Mouse (Mus musculus): ENCODE measurements around the gene Alg14. TPM values are rescaled to one million over a fixed set of nuclear protein-coding genes. Genes with fewer than 3 reads are reported as not detected.

Gene Alg14
- polyA plus RNA-seq, 1 experiment: 21.3 TPM

DNA sequence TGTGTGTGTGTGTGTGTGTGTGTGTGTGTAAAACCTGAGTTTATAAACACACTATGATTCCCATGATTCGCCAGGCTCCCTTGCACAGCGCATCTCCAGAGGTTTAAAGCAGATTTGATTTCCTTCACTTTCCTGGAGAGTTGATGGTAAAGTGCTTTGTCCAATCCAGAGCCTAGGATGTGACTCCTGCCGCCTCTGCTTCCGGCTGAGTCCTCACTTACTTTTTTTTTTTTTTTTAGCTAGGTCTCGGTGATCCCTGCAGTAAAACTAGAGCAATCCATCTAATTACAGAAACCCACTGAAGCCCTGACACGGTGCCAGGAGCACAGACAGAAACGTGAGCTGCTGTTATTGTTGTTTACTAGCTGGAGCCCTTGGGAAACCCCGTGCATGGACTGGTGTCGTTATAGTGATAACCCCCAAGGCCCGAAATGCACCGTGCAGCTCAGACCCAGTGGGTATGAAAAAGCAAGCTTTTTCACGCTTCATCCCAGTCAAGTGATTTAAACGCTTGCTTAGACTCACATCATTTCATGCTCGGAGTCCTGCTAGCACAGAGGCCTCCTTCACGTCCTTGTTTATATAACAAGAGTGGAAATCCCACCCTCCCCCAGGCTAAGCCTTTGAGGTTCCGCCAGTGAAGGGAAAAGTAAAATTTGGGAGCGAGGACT, 98.4 kb downstream of the Alg14 start:
- Histone ChIP-seq H3K27ac (ENCODE audit: insufficient read depth, low read depth, low read length) (no peak overlapping the region), H3K4me3 (ENCODE audit: insufficient read depth, low read length) (no peak overlapping the region), H3K4me1 (ENCODE audit: control insufficient read depth, insufficient read depth, low read length) (no peaks in the 10 kb centered on the region)
- no peak for TF ChIP-seq POLR2A (IDR thresholded peaks at IDR 0.05; ENCODE audit: borderline replicate concordance, low read depth, low read length)
- no peak for TF ChIP-seq CTCF (IDR thresholded peaks at IDR 0.05; ENCODE audit: low read depth, low read length)

DNA sequence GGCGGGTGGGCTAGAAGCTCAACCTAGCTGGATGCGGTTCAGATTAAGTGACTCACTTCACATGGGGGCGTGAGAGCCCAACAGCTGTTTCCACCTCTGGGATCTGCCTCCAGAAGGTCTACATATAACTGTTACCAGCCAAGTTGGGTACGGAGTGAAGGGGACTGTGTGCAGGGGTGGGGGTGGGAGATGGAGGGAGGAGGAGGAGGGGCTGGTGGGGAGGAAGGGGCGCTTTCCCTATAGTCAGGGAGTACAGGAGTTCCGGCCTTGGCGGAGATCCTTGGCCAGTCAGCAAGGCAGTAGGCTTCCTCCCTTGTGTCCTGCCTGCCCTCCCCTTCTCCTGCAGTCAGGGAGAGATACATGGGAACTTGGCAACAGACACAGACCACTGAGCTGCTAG, 99.2 kb downstream of the Alg14 start:
- no peaks in the 10 kb centered on the region for H3K4me1 ChIP-seq (ENCODE audit: control insufficient read depth, insufficient read depth, low read length)
- no peak overlapping the region for H3K27ac ChIP-seq (ENCODE audit: insufficient read depth, low read depth, low read length)
- TF ChIP-seq POLR2A (IDR thresholded peaks at IDR 0.05; ENCODE audit: borderline replicate concordance, low read depth, low read length): no peak
- no peak for TF ChIP-seq CTCF (IDR thresholded peaks at IDR 0.05; ENCODE audit: low read depth, low read length)
- no peak overlapping the region for H3K4me3 ChIP-seq (ENCODE audit: insufficient read depth, low read length)

DNA sequence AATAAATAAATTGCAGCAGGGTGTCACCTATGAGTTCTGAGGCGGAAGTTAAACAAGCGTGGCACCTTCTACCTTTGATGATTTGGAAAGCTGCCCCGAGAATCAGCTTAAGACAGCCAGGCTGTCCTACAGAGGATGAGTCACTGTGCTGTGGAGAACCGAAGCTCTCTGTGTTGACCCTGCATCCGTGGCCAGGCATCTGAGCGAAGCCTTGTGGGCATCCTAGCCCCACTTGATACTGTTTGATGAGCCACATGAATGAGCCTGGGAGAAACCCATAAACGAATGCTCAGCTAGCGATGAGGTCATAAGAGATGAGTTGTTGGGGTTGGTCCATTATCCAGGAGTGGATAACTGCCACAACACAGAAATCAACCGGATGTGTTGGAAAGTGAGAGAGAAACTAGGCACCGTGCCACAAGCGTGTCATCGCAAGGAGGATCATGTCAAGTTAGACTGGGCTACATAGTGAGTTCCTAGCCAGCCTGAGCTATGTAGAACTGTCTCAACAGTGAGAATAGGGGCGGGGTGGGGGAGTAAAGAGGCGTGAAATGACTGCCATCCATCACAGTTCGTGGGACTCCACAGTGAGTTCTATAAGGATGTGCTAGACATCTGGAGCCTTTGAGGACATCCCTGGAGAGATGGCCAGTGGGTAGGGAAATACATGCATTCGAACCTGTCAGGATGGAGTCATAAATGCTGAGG, 104.2 kb downstream of the Alg14 start:
- TF ChIP-seq POLR2A (IDR thresholded peaks at IDR 0.05; ENCODE audit: borderline replicate concordance, low read depth, low read length) (no peak), CTCF (IDR thresholded peaks at IDR 0.05; ENCODE audit: low read depth, low read length) (no peak)
- Histone ChIP-seq H3K27ac (ENCODE audit: insufficient read depth, low read depth, low read length) (no peak overlapping the region), H3K4me3 (ENCODE audit: insufficient read depth, low read length) (no peak overlapping the region), H3K4me1 (ENCODE audit: control insufficient read depth, insufficient read depth, low read length) (peaks cover 3% of the 10 kb centered on the region; the same call in 1 of the 2 replicates)

DNA sequence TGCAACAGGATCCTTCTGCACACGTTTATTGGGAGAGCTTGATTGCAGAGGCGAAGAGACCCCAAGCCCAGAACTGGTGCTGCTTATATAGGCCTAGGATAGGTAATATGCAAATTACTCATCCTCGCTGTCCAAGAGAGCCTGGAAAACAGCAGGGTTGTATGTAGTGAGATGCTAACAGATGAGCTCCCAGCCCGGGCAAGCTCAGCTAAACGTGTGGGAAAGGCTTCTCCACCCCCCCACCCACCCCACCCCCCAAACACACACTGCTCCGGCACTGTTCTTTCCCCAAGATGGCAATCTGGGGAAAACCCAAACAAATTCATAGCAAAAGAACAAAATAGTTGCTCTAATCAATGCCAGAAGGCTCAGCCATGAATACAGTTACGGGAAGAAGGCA, 105.0 kb downstream of the Alg14 start:
- TF ChIP-seq POLR2A (IDR thresholded peaks at IDR 0.05; ENCODE audit: borderline replicate concordance, low read depth, low read length) (no peak), CTCF (IDR thresholded peaks at IDR 0.05; ENCODE audit: low read depth, low read length) (no peak)
- H3K27ac ChIP-seq (ENCODE audit: insufficient read depth, low read depth, low read length): no peak overlapping the region
- peaks cover 3% of the 10 kb centered on the region; the same call in 1 of the 2 replicates for H3K4me1 ChIP-seq (ENCODE audit: control insufficient read depth, insufficient read depth, low read length)
- no peak overlapping the region for H3K4me3 ChIP-seq (ENCODE audit: insufficient read depth, low read length)

DNA sequence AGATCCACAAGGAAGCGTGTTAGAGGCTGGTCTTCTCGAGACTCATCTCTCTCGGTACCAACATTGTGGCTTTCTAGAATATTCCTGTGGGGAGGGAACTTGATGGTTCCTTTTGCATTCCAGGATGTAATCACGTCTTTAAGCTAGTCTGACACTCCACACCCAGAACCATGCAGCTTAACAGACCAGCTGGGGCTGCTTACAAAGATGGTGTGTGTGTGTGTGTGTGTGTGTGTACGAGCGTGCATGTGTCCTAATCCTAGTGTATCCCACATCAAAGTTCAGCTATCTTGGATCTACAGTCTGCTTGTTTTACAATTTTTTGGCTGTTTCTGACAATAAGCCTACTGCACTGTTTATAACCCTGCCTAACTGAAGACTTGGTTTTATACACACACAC, 105.4 kb downstream of the Alg14 start:
- H3K4me1 ChIP-seq (ENCODE audit: control insufficient read depth, insufficient read depth, low read length): peaks cover 3% of the 10 kb centered on the region; the same call in 1 of the 2 replicates
- no peak overlapping the region for H3K4me3 ChIP-seq (ENCODE audit: insufficient read depth, low read length)
- no peak for TF ChIP-seq CTCF (IDR thresholded peaks at IDR 0.05; ENCODE audit: low read depth, low read length)
- no peak for TF ChIP-seq POLR2A (IDR thresholded peaks at IDR 0.05; ENCODE audit: borderline replicate concordance, low read depth, low read length)
- no peak overlapping the region for H3K27ac ChIP-seq (ENCODE audit: insufficient read depth, low read depth, low read length)

DNA sequence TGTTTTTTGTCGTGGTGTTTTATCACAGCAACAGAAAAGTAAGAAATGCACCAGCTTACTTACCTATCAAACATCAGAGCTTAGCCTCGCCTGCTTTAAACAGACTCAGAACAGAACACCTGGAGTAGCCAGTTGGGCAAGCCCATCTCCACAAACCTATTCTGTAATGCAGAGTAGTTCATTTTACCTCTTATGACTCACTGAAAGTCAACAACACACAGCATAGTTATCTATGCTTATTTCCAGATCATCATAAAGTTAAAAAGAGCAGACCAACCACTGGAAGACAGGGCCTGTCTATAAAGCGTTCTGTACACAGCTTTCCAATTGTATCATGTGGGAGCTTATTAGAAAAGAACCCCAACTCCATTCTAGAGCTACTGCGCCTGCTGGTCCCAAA, 109.8 kb downstream of the Alg14 start:
- Histone ChIP-seq H3K4me3 (ENCODE audit: insufficient read depth, low read length) (no peak overlapping the region), H3K27ac (ENCODE audit: insufficient read depth, low read depth, low read length) (no peak overlapping the region), H3K4me1 (ENCODE audit: control insufficient read depth, insufficient read depth, low read length) (peaks cover 3% of the 10 kb centered on the region; the same call in 1 of the 2 replicates)
- no peak for TF ChIP-seq POLR2A (IDR thresholded peaks at IDR 0.05; ENCODE audit: borderline replicate concordance, low read depth, low read length)
- no peak for TF ChIP-seq CTCF (IDR thresholded peaks at IDR 0.05; ENCODE audit: low read depth, low read length)

DNA sequence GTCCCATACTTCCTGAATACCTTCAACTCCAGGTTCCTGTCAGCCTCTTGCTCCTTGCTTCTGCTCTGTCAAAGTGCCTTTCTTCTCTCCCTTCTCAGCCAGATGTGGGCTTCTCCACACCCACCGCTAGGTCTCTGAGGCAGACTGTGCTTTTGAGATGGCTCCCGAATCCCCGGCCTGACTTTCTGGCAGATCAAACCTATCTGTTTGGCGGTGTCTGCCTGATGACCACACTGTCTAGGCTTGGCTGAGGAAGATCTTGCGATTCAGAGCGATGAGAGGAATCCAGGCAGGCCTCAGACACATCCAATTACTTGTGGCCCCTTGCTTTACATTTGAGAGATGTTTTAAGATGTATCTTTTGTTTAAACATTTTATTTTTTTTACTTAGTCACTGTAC, 110.5 kb downstream of the Alg14 start:
- TF ChIP-seq CTCF (IDR thresholded peaks at IDR 0.05; ENCODE audit: low read depth, low read length) (no peak), POLR2A (IDR thresholded peaks at IDR 0.05; ENCODE audit: borderline replicate concordance, low read depth, low read length) (no peak)
- no peak overlapping the region for H3K4me3 ChIP-seq (ENCODE audit: insufficient read depth, low read length)

DNA sequence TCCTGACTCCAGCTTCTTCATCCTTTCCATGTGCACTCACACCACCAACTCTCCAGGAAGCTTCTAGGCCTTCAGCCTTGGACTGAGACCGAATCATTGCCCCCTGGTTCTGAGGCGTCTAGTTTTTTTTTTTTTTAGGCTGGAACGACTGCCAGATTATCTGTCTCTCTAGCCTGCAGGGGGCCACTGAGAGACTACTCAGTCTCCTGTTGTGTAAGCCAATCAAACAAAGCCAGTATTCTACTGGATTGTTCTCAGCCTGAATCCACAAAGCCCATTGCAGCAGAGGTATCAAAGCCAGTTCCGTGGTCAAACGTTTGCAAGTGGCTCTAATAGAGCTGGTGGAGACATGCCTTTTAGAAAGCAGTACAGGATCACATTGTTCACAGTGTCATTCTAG, 111.9 kb downstream of the Alg14 start:
- TF ChIP-seq POLR2A (IDR thresholded peaks at IDR 0.05; ENCODE audit: borderline replicate concordance, low read depth, low read length) (no peak), CTCF (IDR thresholded peaks at IDR 0.05; ENCODE audit: low read depth, low read length) (no peak)
- no peak overlapping the region for H3K4me3 ChIP-seq (ENCODE audit: insufficient read depth, low read length)
- no peaks in the 10 kb centered on the region for H3K4me1 ChIP-seq (ENCODE audit: control insufficient read depth, insufficient read depth, low read length)
- H3K27ac ChIP-seq (ENCODE audit: insufficient read depth, low read depth, low read length): no peak overlapping the region

More for the DNA sequence above, 110.5 kb downstream of the Alg14 start:
- Histone ChIP-seq H3K27ac (ENCODE audit: insufficient read depth, low read depth, low read length) (no peak overlapping the region), H3K4me1 (ENCODE audit: control insufficient read depth, insufficient read depth, low read length) (peaks cover 3% of the 10 kb centered on the region; the same call in 1 of the 2 replicates)

DNA sequence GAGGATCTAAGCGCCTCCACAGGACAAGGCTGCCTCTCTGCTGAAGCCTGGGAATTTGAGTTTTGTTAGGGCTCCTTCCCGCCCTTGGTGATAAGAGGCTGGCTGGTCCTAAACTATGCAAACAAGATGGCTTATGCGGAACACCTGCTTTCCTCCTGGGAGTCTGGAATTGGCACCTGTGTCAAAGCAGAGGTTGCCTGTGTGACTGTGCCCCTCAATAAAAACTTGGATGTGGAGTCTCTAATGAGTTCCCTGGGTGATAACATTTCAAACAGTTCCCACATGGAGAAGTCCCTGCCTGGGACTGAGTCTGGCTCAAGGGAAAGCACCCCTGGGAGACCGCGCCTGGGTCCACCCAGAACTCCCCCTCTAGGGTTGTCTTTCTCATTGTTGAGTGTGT, 113.5 kb downstream of the Alg14 start:
- H3K4me1 ChIP-seq (ENCODE audit: control insufficient read depth, insufficient read depth, low read length): no peaks in the 10 kb centered on the region
- H3K27ac ChIP-seq (ENCODE audit: insufficient read depth, low read depth, low read length): no peak overlapping the region
- H3K4me3 ChIP-seq (ENCODE audit: insufficient read depth, low read length): no peak overlapping the region
- no peak for TF ChIP-seq POLR2A (IDR thresholded peaks at IDR 0.05; ENCODE audit: borderline replicate concordance, low read depth, low read length)
- no peak for TF ChIP-seq CTCF (IDR thresholded peaks at IDR 0.05; ENCODE audit: low read depth, low read length)

DNA sequence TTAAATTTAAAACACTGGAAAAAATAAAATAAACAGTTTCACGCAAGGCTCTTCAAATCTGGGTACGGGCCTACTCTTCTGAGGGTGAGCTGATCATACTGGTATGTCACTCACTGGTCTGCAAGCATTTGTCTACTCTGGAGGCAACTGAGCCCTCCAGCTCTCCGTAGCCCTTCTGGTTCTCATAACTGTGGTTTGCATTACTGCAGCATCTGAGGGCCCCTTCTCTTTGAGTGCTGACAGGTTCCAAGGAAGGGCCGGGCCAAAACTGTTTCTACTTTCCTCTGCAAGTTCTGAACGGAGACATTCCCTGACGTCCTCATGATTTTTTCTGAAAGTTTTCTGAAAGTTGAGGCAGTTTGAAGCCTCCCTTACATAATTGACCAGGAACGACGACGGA, 115.8 kb downstream of the Alg14 start:
- H3K27ac ChIP-seq (ENCODE audit: insufficient read depth, low read depth, low read length): no peak overlapping the region
- TF ChIP-seq CTCF (IDR thresholded peaks at IDR 0.05; ENCODE audit: low read depth, low read length) (no peak), POLR2A (IDR thresholded peaks at IDR 0.05; ENCODE audit: borderline replicate concordance, low read depth, low read length) (no peak)
- no peaks in the 10 kb centered on the region for H3K4me1 ChIP-seq (ENCODE audit: control insufficient read depth, insufficient read depth, low read length)
- no peak overlapping the region for H3K4me3 ChIP-seq (ENCODE audit: insufficient read depth, low read length)
